Mouse (Mus musculus): ENCODE data around the gene Gm49368. TPM values are rescaled to one million over a fixed set of nuclear protein-coding genes. Genes with fewer than 3 reads are reported as not detected.
"Not testable (repeated sequence)": the region's sequence is repeated elsewhere in the genome, so short reads cannot be mapped to it uniquely, and the experiment has no call there.

Gene Gm49368
- polyA plus RNA-seq, 1 experiment from 2014 or later, result not detected

DNA sequence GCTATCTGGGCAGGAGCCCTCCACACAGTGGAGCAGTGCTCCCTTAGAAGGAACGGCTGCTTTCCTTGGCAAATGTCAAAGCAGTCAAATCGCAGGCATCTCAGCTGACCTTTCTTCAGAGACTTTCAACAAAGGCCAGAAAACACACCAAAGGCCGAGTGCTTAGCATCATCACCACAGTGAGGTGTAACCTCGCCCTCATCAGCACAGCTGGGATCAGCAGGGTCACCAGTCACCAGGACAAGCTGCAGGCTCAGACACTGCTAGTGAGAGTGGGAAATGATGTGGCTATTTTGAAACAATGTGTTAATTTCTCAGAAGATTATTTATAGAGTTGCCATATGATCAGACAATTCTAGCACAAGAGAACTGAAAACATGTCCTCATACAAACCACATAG lies 74.4 kb downstream of the Gm49368 start:
- H3K4me2 ChIP-seq, result no peak overlapping the region
- H3K9me3 ChIP-seq, result no peaks in the 10 kb centered on the region
- H3K27ac ChIP-seq, result no peak overlapping the region
- no peaks in the 10 kb centered on the region for H3K36me3 ChIP-seq
- H3K4me3 ChIP-seq, result no peak overlapping the region
- H3K27me3 ChIP-seq, result no peaks in the 10 kb centered on the region
- WGBS, result 61% methylated on average over 4 of the region's 4 CpGs
- H3K4me1 ChIP-seq, result no peaks in the 10 kb centered on the region
- no peak for ATAC-seq (ENCODE audit: insufficient number of reproducible peaks, insufficient read depth, low FRiP score, low TSS enrichment, low read depth)
- H3K9ac ChIP-seq, result no peak overlapping the region

- no peak for ATAC-seq (ENCODE audit: insufficient number of reproducible peaks, insufficient read depth, low FRiP score, low TSS enrichment, low read depth)
- WGBS, result 92% methylated on average over 6 of the region's 6 CpGs
- Histone ChIP-seq H3K9ac (no peak overlapping the region), H3K4me2 (no peak overlapping the region), H3K36me3 (no peaks in the 10 kb centered on the region), H3K27me3 (no peaks in the 10 kb centered on the region), H3K27ac (no peak overlapping the region), H3K4me1 (no peaks in the 10 kb centered on the region), H3K4me3 (no peak overlapping the region), H3K9me3 (no peaks in the 10 kb centered on the region)
Observed at GRCm38 (mm10) chr7:128139611-128140010, 77.1 kb downstream of the Gm49368 start.

- Histone ChIP-seq H3K9me3 (no peaks in the 10 kb centered on the region), H3K27ac (no peak overlapping the region), H3K36me3 (no peaks in the 10 kb centered on the region), H3K4me1 (no peaks in the 10 kb centered on the region), H3K4me2 (no peak overlapping the region), H3K27me3 (no peaks in the 10 kb centered on the region), H3K9ac (no peak overlapping the region), H3K4me3 (no peak overlapping the region)
- 94% methylated on average over 8 of the region's 8 CpGs for WGBS
- ATAC-seq (ENCODE audit: insufficient number of reproducible peaks, insufficient read depth, low FRiP score, low TSS enrichment, low read depth), result no peak
Observed at GRCm38 (mm10) chr7:128150970-128151369, 88.5 kb downstream of the Gm49368 start.

- no peak for ATAC-seq (ENCODE audit: insufficient number of reproducible peaks, insufficient read depth, low FRiP score, low TSS enrichment, low read depth)
- no peak within 1 kb of the TSS for H3K4me3 ChIP-seq
- no peaks in the 10 kb centered on the region for H3K9me3 ChIP-seq
- no peaks in the 10 kb centered on the region for H3K27me3 ChIP-seq
- no peak within 1 kb of the TSS for H3K9ac ChIP-seq
- no peak within 1 kb of the TSS for H3K4me2 ChIP-seq
- no peaks in the 10 kb centered on the region for H3K4me1 ChIP-seq
- H3K27ac ChIP-seq, result no peak within 1 kb of the TSS
- H3K36me3 ChIP-seq, result no peaks in the 10 kb centered on the region
- 91% methylated on average over 21 of the region's 21 CpGs for WGBS
Observed at GRCm38 (mm10) chr7:128154076-128154475, 91.6 kb downstream of the Gm49368 start, which contains the start of gene Itgad. Itgad (plus strand) TSS chr7:128154376.

DNA sequence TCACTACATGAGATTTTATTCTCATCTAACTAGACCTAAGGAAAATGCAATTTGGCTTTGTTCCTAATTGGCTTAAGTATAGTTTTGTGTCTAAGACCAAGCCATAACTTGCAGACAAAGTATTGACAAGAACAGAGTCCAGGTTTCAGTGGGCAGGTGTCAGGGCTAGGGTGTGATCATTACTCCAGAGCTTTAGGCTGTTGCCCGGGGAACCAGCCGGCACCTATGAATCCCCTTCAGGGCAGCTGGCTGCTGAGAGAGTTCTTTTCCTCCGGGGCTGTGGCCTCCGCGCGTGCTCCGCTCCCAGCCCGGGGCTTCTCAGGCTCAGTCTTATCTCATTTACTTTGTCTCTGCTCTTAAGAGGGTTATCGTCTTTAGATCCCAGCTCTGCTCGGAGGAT lies 92.4 kb downstream of the Gm49368 start:
- Histone ChIP-seq H3K4me2 (no peak overlapping the region), H3K27me3 (no peaks in the 10 kb centered on the region), H3K4me3 (no peak overlapping the region), H3K9ac (no peak overlapping the region), H3K27ac (no peak overlapping the region), H3K4me1 (no peaks in the 10 kb centered on the region), H3K36me3 (no peaks in the 10 kb centered on the region), H3K9me3 (no peaks in the 10 kb centered on the region)
- WGBS, result 69% methylated on average over 10 of the region's 10 CpGs
- no peak for ATAC-seq (ENCODE audit: insufficient number of reproducible peaks, insufficient read depth, low FRiP score, low TSS enrichment, low read depth)

GRCm38 (mm10) chr7:128158688-128159354 lies 96.3 kb downstream of the Gm49368 start:
- not testable (repeated sequence) for ATAC-seq (ENCODE audit: insufficient number of reproducible peaks, insufficient read depth, low FRiP score, low TSS enrichment, low read depth); H3K4me2 ChIP-seq; H3K27me3 ChIP-seq; H3K36me3 ChIP-seq; H3K9me3 ChIP-seq; H3K4me3 ChIP-seq; H3K4me1 ChIP-seq; H3K27ac ChIP-seq; H3K9ac ChIP-seq
- WGBS, result 80% methylated on average over 8 of the region's 8 CpGs

GRCm38 (mm10) chr7:128164001-128164400 lies 101.5 kb downstream of the Gm49368 start:
- WGBS, result 94% methylated on average over 4 of the region's 4 CpGs
- Histone ChIP-seq H3K27ac (no peak overlapping the region), H3K4me3 (no peak overlapping the region), H3K4me1 (no peaks in the 10 kb centered on the region), H3K9me3 (no peaks in the 10 kb centered on the region), H3K9ac (no peak overlapping the region), H3K36me3 (no peaks in the 10 kb centered on the region), H3K4me2 (no peak overlapping the region), H3K27me3 (no peaks in the 10 kb centered on the region)
- no peak for ATAC-seq (ENCODE audit: insufficient number of reproducible peaks, insufficient read depth, low FRiP score, low TSS enrichment, low read depth)

DNA sequence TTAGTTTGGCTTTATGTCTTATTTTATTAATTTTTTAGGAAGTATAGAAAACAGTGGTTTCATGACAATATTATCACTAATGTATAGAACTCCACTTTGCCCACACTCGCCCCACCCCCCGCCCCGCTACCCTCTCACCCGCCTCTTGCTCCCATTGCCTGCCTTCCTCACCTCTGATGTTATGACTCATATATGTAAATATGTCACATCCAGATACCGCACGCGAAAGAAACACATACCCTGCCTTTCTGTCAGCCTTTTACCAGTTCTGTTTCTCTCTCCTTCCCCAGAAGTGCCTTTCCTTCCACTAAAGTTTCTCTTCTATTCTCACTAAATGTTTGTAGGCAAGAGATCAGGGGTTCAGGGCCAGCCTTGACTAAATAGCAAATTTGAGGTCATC lies 103.9 kb downstream of the Gm49368 start:
- no peak overlapping the region for H3K4me3 ChIP-seq
- no peaks in the 10 kb centered on the region for H3K4me1 ChIP-seq
- H3K27ac ChIP-seq, result no peak overlapping the region
- no peaks in the 10 kb centered on the region for H3K9me3 ChIP-seq
- H3K4me2 ChIP-seq, result no peak overlapping the region
- ATAC-seq (ENCODE audit: insufficient number of reproducible peaks, insufficient read depth, low FRiP score, low TSS enrichment, low read depth), result no peak
- no peak overlapping the region for H3K9ac ChIP-seq
- no peaks in the 10 kb centered on the region for H3K27me3 ChIP-seq
- H3K36me3 ChIP-seq, result no peaks in the 10 kb centered on the region
- WGBS, result 86% methylated on average over 7 of the region's 7 CpGs

DNA sequence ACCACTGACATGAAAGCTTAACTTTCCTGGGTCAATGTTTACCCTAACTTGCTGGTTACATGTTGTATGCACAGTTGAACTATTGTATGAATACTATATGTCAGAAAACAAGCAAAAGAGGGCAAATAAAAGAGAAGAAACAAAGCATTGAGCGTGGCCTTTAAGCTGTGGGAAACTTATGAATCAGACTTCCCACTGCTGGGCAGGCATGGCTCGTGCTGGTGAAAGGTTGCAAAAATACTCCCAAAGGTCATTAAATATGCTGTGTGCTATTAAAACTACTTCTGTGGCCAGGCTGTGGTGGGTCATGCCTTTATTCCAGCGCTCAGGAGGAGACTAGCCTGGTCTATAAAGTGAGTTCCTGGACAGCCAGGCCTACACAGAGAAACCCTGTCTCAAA lies 107.5 kb downstream of the Gm49368 start:
- H3K4me2 ChIP-seq, result no peak overlapping the region
- no peaks in the 10 kb centered on the region for H3K36me3 ChIP-seq
- 79% methylated on average over 3 of the region's 3 CpGs for WGBS
- H3K27ac ChIP-seq, result no peak overlapping the region
- H3K27me3 ChIP-seq, result no peaks in the 10 kb centered on the region
- no peak overlapping the region for H3K4me3 ChIP-seq
- ATAC-seq (ENCODE audit: insufficient number of reproducible peaks, insufficient read depth, low FRiP score, low TSS enrichment, low read depth), result no peak
- H3K4me1 ChIP-seq, result no peaks in the 10 kb centered on the region
- no peak overlapping the region for H3K9ac ChIP-seq
- no peaks in the 10 kb centered on the region for H3K9me3 ChIP-seq

Other genes with a start within 250 kb of the Gm49368 start
- 61.0 and 73.1 TPM in 2 replicates for gene Stx4a, start 238.4 kb upstream of the Gm49368 start, polyA plus RNA-seq (2015; fragmentation: Nextera tagmentation; extraction: Ambion mirVana)
- gene Stx1b, start 238.1 kb upstream of the Gm49368 start, polyA plus RNA-seq (2015; fragmentation: Nextera tagmentation; extraction: Ambion mirVana), result 7.4 and 8.7 TPM in 2 replicates
- gene Zfp646, start 186.5 kb upstream of the Gm49368 start, polyA plus RNA-seq (2015; fragmentation: Nextera tagmentation; extraction: Ambion mirVana), result 11.4 and 12.3 TPM in 2 replicates
- 24.9 and 28.2 TPM in 2 replicates for gene Zfp668, start 185.9 kb upstream of the Gm49368 start, polyA plus RNA-seq (2015; fragmentation: Nextera tagmentation; extraction: Ambion mirVana)
- 1.4 and 1.5 TPM in 2 replicates for gene Prss53, start 171.7 kb upstream of the Gm49368 start, polyA plus RNA-seq (2015; fragmentation: Nextera tagmentation; extraction: Ambion mirVana)
- not detected in 2 replicates for gene Gm21974, start 167.2 kb upstream of the Gm49368 start, polyA plus RNA-seq (2015; fragmentation: Nextera tagmentation; extraction: Ambion mirVana)
- gene Vkorc1, start 167.1 kb upstream of the Gm49368 start, polyA plus RNA-seq (2015; fragmentation: Nextera tagmentation; extraction: Ambion mirVana), result 136 and 137 TPM in 2 replicates
- gene Bckdk, start 158.6 kb upstream of the Gm49368 start, polyA plus RNA-seq (2015; fragmentation: Nextera tagmentation; extraction: Ambion mirVana), result 83.2 and 96.8 TPM in 2 replicates
- gene Kat8, start 150.2 kb upstream of the Gm49368 start, polyA plus RNA-seq (2015; fragmentation: Nextera tagmentation; extraction: Ambion mirVana), result 45.6 and 52.3 TPM in 2 replicates
- 8.7 and 14.0 TPM in 2 replicates for gene Prss8, start 132.6 kb upstream of the Gm49368 start, polyA plus RNA-seq (2015; fragmentation: Nextera tagmentation; extraction: Ambion mirVana)
- gene Prss36, start 116.0 kb upstream of the Gm49368 start, polyA plus RNA-seq (2015; fragmentation: Nextera tagmentation; extraction: Ambion mirVana), result 10.5 and 10.6 TPM in 2 replicates
- 540 and 577 TPM in 2 replicates for gene Fus, start 95.2 kb upstream of the Gm49368 start, polyA plus RNA-seq (2015; fragmentation: Nextera tagmentation; extraction: Ambion mirVana)
- gene Pycard, start 68.8 kb upstream of the Gm49368 start, polyA plus RNA-seq (2015; fragmentation: Nextera tagmentation; extraction: Ambion mirVana), result 34.3 and 39.2 TPM in 2 replicates
- 0.18 TPM in 1 of 2 replicates, not detected in the other for gene Trim72, start 58.7 kb upstream of the Gm49368 start, polyA plus RNA-seq (2015; fragmentation: Nextera tagmentation; extraction: Ambion mirVana)
- gene Itgam, start within 50 bp of the Gm49368 start, polyA plus RNA-seq (2015; fragmentation: Nextera tagmentation; extraction: Ambion mirVana), result 0.73 and 0.94 TPM in 2 replicates
- gene Itgax, start 66.9 kb downstream of the Gm49368 start, polyA plus RNA-seq (2015; fragmentation: Nextera tagmentation; extraction: Ambion mirVana), result not detected in 2 replicates
- not detected in 2 replicates for gene Itgad, start 91.7 kb downstream of the Gm49368 start, polyA plus RNA-seq (2015; fragmentation: Nextera tagmentation; extraction: Ambion mirVana)
- 2.6 and 5.1 TPM in 2 replicates for gene Cox6a2, start 143.7 kb downstream of the Gm49368 start, polyA plus RNA-seq (2015; fragmentation: Nextera tagmentation; extraction: Ambion mirVana)
- 16.3 and 17.7 TPM in 2 replicates for gene Armc5, start 174.7 kb downstream of the Gm49368 start, polyA plus RNA-seq (2015; fragmentation: Nextera tagmentation; extraction: Ambion mirVana)
- gene 9130023H24Rik, start 175.3 kb downstream of the Gm49368 start, polyA plus RNA-seq (2015; fragmentation: Nextera tagmentation; extraction: Ambion mirVana), result 8.8 and 9.3 TPM in 2 replicates
- gene Tgfb1i1, start 184.1 kb downstream of the Gm49368 start, polyA plus RNA-seq (2015; fragmentation: Nextera tagmentation; extraction: Ambion mirVana), result 50.4 and 52.5 TPM in 2 replicates
- 0.42 TPM in 1 of 2 replicates, not detected in the other for gene Slc5a2, start 203.0 kb downstream of the Gm49368 start, polyA plus RNA-seq (2015; fragmentation: Nextera tagmentation; extraction: Ambion mirVana)
- 22.1 and 26.1 TPM in 2 replicates for gene BC017158, start 235.5 kb downstream of the Gm49368 start, polyA plus RNA-seq (2015; fragmentation: Nextera tagmentation; extraction: Ambion mirVana)

All from embryonic facial prominence, embryonic 13.5 days (tissue).